Mouse (Mus musculus) embryonic facial prominence, embryonic 13.5 days (tissue): ENCODE measurements around the gene Msi2. TPM values are rescaled to one million over a fixed set of nuclear protein-coding genes. Genes with fewer than 3 reads are reported as not detected.

ENCODE experiments used
- ATAC-seq: fragments of 200-750 bp; cut with Nextera tagmentation; 2 replicates; pipeline ENCODE4 v1.8.0; 2017; ENCODE audit warnings: low read depth; ENCODE audit not compliant: insufficient number of reproducible peaks, insufficient read depth, low FRiP score, low TSS enrichment
- H3K27ac ChIP-seq: fragments of 300-500 bp; sonication (generic); 2 replicates; pipeline ENCODE4 v1.5.1; 2015; ENCODE audit warnings: moderate library complexity, mild to moderate bottlenecking, inconsistent platforms
- H3K27me3 ChIP-seq: fragments of 300-500 bp; sonication (generic); 2 replicates; pipeline ENCODE4 v1.6.1; 2015; ENCODE audit warnings: mild to moderate bottlenecking, inconsistent platforms
- H3K36me3 ChIP-seq: fragments of 300-500 bp; sonication (generic); 2 replicates; pipeline ENCODE4 v1.6.1; 2015; ENCODE audit warnings: mild to moderate bottlenecking, inconsistent platforms
- H3K4me1 ChIP-seq: fragments of 300-500 bp; sonication (generic); 2 replicates; pipeline ENCODE4 v1.6.1; 2015; ENCODE audit warnings: inconsistent platforms
- H3K4me2 ChIP-seq: fragments of 300-500 bp; sonication (generic); 2 replicates; pipeline ENCODE4 v1.6.1; 2015; ENCODE audit warnings: moderate library complexity, mild to moderate bottlenecking, inconsistent platforms
- H3K4me3 ChIP-seq: fragments of 300-500 bp; sonication (generic); 2 replicates; pipeline ENCODE4 v1.5.1; 2015; ENCODE audit warnings: mild to moderate bottlenecking, inconsistent platforms
- H3K9ac ChIP-seq: fragments of 300-500 bp; sonication (generic); 2 replicates; pipeline ENCODE4 v1.6.1; 2015; ENCODE audit warnings: mild to moderate bottlenecking, inconsistent platforms
- H3K9me3 ChIP-seq: fragments of 300-500 bp; sonication (generic); 2 replicates; pipeline ENCODE4 v1.6.1; 2016; ENCODE audit warnings: inconsistent platforms
- WGBS: fragments of 180-500 bp; shearing (Covaris S2); methylation state at CpG from one replicate; pipeline ENCODE4 v1.1.7; 2015; ENCODE audit warnings: mixed read lengths; 5-methylcytosine and 5-hydroxymethylcytosine counted together
- polyA plus RNA-seq: library from polyadenylated mRNA; unstranded; fragments of >200 nt; fragmentation: Nextera tagmentation; extraction: Ambion mirVana; gene quantifications from 2 replicates; pipeline ENCODE4 v1.2.1, GENCODE M21; 2015

The Msi2 gene
- polyA plus RNA-seq, 1 experiment from 2014 or later: 18.7 TPM

- H3K27ac ChIP-seq: no peak overlapping the region
- H3K4me3 ChIP-seq: no peak overlapping the region
- WGBS: 92% methylated on average over 12 of the region's 12 CpGs
- no peak for ATAC-seq
- H3K9ac ChIP-seq: no peak overlapping the region
- no peaks in the 10 kb centered on the region for H3K27me3 ChIP-seq
- H3K36me3 ChIP-seq: 0 out of 2 replicates have a peak, but pooled peaks cover 2% of the 10 kb centered on the region
- peaks cover 49% of the 10 kb centered on the region for H3K4me1 ChIP-seq
- H3K4me2 ChIP-seq: no peak overlapping the region
- H3K9me3 ChIP-seq: no peaks in the 10 kb centered on the region
Observed at GRCm38 (mm10) chr11:88514151-88514926, 204.0 kb downstream of the Msi2 start.

- Histone ChIP-seq H3K9ac (no peak overlapping the region), H3K4me2 (no peak overlapping the region), H3K27ac (no peak overlapping the region), H3K4me3 (no peak overlapping the region), H3K27me3 (no peaks in the 10 kb centered on the region), H3K4me1 (peaks cover 54% of the 10 kb centered on the region), H3K9me3 (no peaks in the 10 kb centered on the region), H3K36me3 (no peaks in the 10 kb centered on the region)
- no peak for ATAC-seq
- WGBS: 25% methylated on average over 4 of the region's 4 CpGs
Observed at GRCm38 (mm10) chr11:88512580-88512979, 205.7 kb downstream of the Msi2 start.

DNA sequence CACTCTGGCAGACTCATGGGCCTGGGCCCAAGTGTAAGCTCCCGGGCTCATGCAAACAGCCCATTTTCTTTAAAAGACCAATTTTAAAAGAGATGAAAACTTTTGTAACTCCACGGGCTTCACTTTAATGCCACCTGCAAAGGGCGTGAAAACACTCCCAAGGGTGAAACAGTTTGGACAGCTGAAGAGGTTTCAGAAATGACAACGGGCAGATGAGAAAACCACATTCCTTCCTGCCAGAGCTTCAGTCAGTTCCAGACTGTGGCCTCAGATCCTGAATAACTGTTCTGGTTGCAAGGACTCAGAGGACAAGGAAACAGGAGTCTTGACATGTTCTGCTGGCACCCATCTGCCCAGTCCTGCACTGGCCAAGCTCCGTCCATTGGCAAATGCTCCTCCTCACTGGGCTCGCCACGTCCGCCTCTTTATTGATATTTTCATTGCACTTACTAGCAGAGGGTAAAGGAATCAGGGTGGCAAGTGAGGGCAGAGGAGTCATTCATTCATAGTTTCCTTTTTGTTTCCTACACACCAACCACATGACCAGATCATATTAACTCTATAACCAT lies 207.9 kb downstream of the Msi2 start:
- Histone ChIP-seq H3K27me3 (no peaks in the 10 kb centered on the region), H3K4me2 (no peak overlapping the region), H3K4me1 (peaks cover 51% of the 10 kb centered on the region), H3K4me3 (no peak overlapping the region), H3K9me3 (no peaks in the 10 kb centered on the region), H3K36me3 (no peaks in the 10 kb centered on the region), H3K27ac (no peak overlapping the region), H3K9ac (no peak overlapping the region)
- WGBS: 80% methylated on average over 8 of the region's 8 CpGs
- no peak for ATAC-seq

- Histone ChIP-seq H3K9me3 (no peaks in the 10 kb centered on the region), H3K36me3 (no peaks in the 10 kb centered on the region), H3K27me3 (no peaks in the 10 kb centered on the region), H3K4me1 (peaks cover 43% of the 10 kb centered on the region), H3K4me2 (no peak overlapping the region), H3K4me3 (no peak overlapping the region), H3K27ac (no peak overlapping the region), H3K9ac (no peak overlapping the region)
- 93% methylated on average over 4 of the region's 4 CpGs for WGBS
- ATAC-seq: no peak
Observed at GRCm38 (mm10) chr11:88509464-88509863, 208.8 kb downstream of the Msi2 start.

- no peaks in the 10 kb centered on the region for H3K27me3 ChIP-seq
- H3K9ac ChIP-seq: no peak overlapping the region
- no peak overlapping the region for H3K4me3 ChIP-seq
- peaks cover 32% of the 10 kb centered on the region for H3K4me1 ChIP-seq
- ATAC-seq: no peak
- H3K27ac ChIP-seq: peak overlapping the region; percentile 8; the same call in 1 of the 2 replicates
- H3K4me2 ChIP-seq: no peak overlapping the region
- H3K36me3 ChIP-seq: no peaks in the 10 kb centered on the region
- 51% methylated on average over 7 of the region's 7 CpGs for WGBS
- no peaks in the 10 kb centered on the region for H3K9me3 ChIP-seq
Observed at GRCm38 (mm10) chr11:88508133-88508532, 210.2 kb downstream of the Msi2 start.

- H3K4me3 ChIP-seq: no peak overlapping the region
- WGBS: 22% methylated on average over 5 of the region's 5 CpGs
- H3K9ac ChIP-seq: no peak overlapping the region
- H3K9me3 ChIP-seq: no peaks in the 10 kb centered on the region
- H3K27me3 ChIP-seq: no peaks in the 10 kb centered on the region
- no peak overlapping the region for H3K27ac ChIP-seq
- ATAC-seq: no peak
- no peak overlapping the region for H3K4me2 ChIP-seq
- H3K36me3 ChIP-seq: no peaks in the 10 kb centered on the region
- peaks cover 22% of the 10 kb centered on the region for H3K4me1 ChIP-seq
Observed at GRCm38 (mm10) chr11:88506544-88507419, 211.5 kb downstream of the Msi2 start.

DNA sequence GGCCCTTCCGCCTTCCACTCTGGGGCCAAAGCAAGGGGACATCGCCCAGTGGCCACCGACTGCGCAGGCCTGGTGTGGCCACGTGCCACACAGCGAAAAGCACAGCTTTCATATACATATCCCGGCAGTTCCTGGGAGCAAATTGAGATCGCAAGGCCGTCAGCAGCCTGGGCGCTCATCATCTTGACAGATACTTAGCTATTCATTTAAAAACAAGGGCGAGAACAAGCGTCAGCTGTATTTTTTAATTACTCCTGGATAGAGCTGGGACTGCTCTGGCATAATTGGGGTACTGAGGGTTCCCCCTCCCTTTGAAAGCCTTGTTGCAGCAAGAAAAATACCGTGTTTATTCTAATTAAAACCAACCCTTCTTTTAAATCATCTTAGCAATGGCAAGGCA lies 212.2 kb downstream of the Msi2 start:
- peaks cover 22% of the 10 kb centered on the region for H3K4me1 ChIP-seq
- no peaks in the 10 kb centered on the region for H3K36me3 ChIP-seq
- WGBS: 79% methylated on average over 13 of the region's 13 CpGs
- H3K4me3 ChIP-seq: no peak overlapping the region
- H3K27me3 ChIP-seq: no peaks in the 10 kb centered on the region
- ATAC-seq: no peak
- no peak overlapping the region for H3K9ac ChIP-seq
- H3K27ac ChIP-seq: no peak overlapping the region
- no peak overlapping the region for H3K4me2 ChIP-seq
- no peaks in the 10 kb centered on the region for H3K9me3 ChIP-seq

- no peak overlapping the region for H3K4me2 ChIP-seq
- 54% methylated on average over 6 of the region's 6 CpGs for WGBS
- H3K4me3 ChIP-seq: no peak overlapping the region
- H3K36me3 ChIP-seq: no peaks in the 10 kb centered on the region
- no peak overlapping the region for H3K27ac ChIP-seq
- no peak overlapping the region for H3K9ac ChIP-seq
- H3K4me1 ChIP-seq: peaks cover 29% of the 10 kb centered on the region
- ATAC-seq: no peak
- no peaks in the 10 kb centered on the region for H3K27me3 ChIP-seq
- no peaks in the 10 kb centered on the region for H3K9me3 ChIP-seq
Observed at GRCm38 (mm10) chr11:88502566-88502965, 215.7 kb downstream of the Msi2 start.

DNA sequence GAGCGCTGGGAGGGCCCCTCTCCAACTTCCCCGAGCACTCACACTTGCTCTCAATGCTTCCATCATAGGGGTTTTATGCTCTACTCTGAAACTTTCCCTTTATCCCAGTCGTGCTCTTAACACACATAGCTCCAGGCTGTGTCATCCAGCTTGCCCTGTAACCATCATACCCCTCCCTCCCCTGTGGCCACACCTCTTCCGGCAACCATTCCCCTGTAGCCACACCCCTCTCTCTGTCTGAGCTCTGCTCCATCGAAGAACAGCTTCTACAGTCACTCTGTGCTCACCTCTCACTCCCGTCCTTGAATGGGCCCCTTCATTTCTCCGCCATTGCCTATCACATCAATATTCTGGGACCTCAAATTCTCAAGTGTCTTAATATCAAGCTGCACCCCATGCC lies 219.8 kb downstream of the Msi2 start:
- peaks cover 16% of the 10 kb centered on the region for H3K4me1 ChIP-seq
- no peak overlapping the region for H3K4me3 ChIP-seq
- no peaks in the 10 kb centered on the region for H3K9me3 ChIP-seq
- H3K27me3 ChIP-seq: no peaks in the 10 kb centered on the region
- ATAC-seq: no peak
- no peak overlapping the region for H3K27ac ChIP-seq
- H3K36me3 ChIP-seq: no peaks in the 10 kb centered on the region
- no peak overlapping the region for H3K4me2 ChIP-seq
- H3K9ac ChIP-seq: no peak overlapping the region
- 56% methylated on average over 7 of the region's 7 CpGs for WGBS

GRCm38 (mm10) chr11:88496460-88496859 lies 221.9 kb downstream of the Msi2 start:
- H3K4me1 ChIP-seq: peaks cover 21% of the 10 kb centered on the region
- H3K9ac ChIP-seq: no peak overlapping the region
- H3K27ac ChIP-seq: no peak overlapping the region
- 91% methylated on average over 5 of the region's 5 CpGs for WGBS
- ATAC-seq: no peak
- H3K36me3 ChIP-seq: no peaks in the 10 kb centered on the region
- H3K4me2 ChIP-seq: no peak overlapping the region
- H3K9me3 ChIP-seq: no peaks in the 10 kb centered on the region
- no peak overlapping the region for H3K4me3 ChIP-seq
- no peaks in the 10 kb centered on the region for H3K27me3 ChIP-seq

- H3K4me3 ChIP-seq: no peak overlapping the region
- H3K4me1 ChIP-seq: peaks cover 21% of the 10 kb centered on the region
- no peak overlapping the region for H3K27ac ChIP-seq
- no peaks in the 10 kb centered on the region for H3K9me3 ChIP-seq
- H3K9ac ChIP-seq: no peak overlapping the region
- H3K4me2 ChIP-seq: no peak overlapping the region
- no peak for ATAC-seq
- no peaks in the 10 kb centered on the region for H3K27me3 ChIP-seq
- 86% methylated on average over 5 of the region's 5 CpGs for WGBS
- H3K36me3 ChIP-seq: no peaks in the 10 kb centered on the region
Observed at GRCm38 (mm10) chr11:88495759-88496158, 222.6 kb downstream of the Msi2 start.
